Mouse (Mus musculus): ENCODE results near the gene Gbx1.

DNA sequence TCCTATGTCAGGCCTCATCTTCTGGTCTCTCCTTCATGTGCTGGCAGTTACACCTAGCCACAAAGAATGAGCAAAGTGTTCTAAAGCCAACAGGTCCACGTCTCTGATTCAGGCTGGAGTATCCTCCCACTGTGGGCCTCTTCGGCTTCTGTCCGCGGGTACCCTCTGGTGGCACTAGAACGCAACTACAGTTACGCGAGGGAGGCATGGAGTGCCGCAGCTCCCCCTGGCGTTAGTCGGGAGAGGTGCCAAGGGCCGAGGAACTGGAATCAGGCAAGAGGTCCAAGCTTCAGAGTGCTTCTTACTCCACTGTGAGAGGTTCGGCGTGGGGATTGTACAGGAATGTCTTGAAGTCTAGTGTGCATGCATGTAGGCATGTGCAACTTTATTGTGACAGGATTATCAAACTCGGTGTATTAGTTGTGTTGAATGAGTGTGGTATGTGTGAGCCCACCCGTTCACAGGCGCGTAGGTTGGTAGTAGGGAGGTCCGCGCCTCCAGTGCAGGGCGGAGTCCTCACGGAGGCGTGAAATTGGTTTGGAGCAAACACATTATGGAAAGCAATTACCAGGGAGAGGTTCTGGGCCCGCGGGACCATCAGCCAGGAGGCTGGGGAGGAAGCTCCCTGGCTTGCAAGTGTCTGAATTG lies 3.2 kb upstream of the Gbx1 start:
- TF ChIP-seq CTCF (IDR thresholded peaks at IDR 0.05 in 2 of 3, conservative IDR thresholded peaks at IDR 0.05 in 1 of 3; ENCODE audit: control insufficient read depth in 1 of 3, insufficient read depth in 1 of 3, low read depth in 2 of 3, low read length in 3 of 3, poor library complexity in 1 of 3, severe bottlenecking in 1 of 3) (peak in 2 of 3 experiments; percentile 100; a peak in 5 of 6 replicates), USF2 (IDR thresholded peaks at IDR 0.05; ENCODE audit: borderline replicate concordance in 1 of 2, insufficient read depth in 1 of 2, low read depth in 1 of 2, low read length in 2 of 2) (no peak), POLR2A (IDR thresholded peaks at IDR 0.05; ENCODE audit: control insufficient read depth in 1 of 2, insufficient read depth in 1 of 2, low read depth in 1 of 2, low read length in 2 of 2, poor library complexity in 1 of 2) (no peak), E2F4 (IDR thresholded peaks at IDR 0.05; ENCODE audit: borderline replicate concordance, low read depth, low read length) (no peak), EP300 (IDR thresholded peaks at IDR 0.05; ENCODE audit: low read depth in 1 of 2, low read length in 2 of 2) (0 out of 4 replicates have a peak, but pooled peaks of 1 of the 2 experiments have one; percentile 18), MAX (IDR thresholded peaks at IDR 0.05; ENCODE audit: low read length) (no peak), ELF1 (IDR thresholded peaks at IDR 0.05; ENCODE audit: low read depth, low read length) (no peak), HCFC1 (IDR thresholded peaks at IDR 0.05; ENCODE audit: low read depth, low read length) (peak; percentile 39; the same call in 1 of the 2 replicates), CHD1 (IDR thresholded peaks at IDR 0.05; ENCODE audit: low read depth, low read length) (no peak)

All from MEL (cell line).